Mouse (Mus musculus) embryonic fibroblast, embryonic 13.5 days (primary cell): ENCODE results near the gene Atp13a2.

Experiments
- CTCF ChIP-seq: IDR thresholded peaks from 2 replicates; pipeline ENCODE4 v1.5.1; 2011; ENCODE audit warnings: mild to moderate bottlenecking, control low read depth, low read length, moderate library complexity, borderline replicate concordance; ENCODE audit not compliant: insufficient read depth
- POLR2A ChIP-seq: IDR thresholded peaks from 2 replicates; pipeline ENCODE4 v1.6.1; 2011; ENCODE audit warnings: low read depth, mild to moderate bottlenecking, control low read depth, low read length, moderate library complexity

DNA sequence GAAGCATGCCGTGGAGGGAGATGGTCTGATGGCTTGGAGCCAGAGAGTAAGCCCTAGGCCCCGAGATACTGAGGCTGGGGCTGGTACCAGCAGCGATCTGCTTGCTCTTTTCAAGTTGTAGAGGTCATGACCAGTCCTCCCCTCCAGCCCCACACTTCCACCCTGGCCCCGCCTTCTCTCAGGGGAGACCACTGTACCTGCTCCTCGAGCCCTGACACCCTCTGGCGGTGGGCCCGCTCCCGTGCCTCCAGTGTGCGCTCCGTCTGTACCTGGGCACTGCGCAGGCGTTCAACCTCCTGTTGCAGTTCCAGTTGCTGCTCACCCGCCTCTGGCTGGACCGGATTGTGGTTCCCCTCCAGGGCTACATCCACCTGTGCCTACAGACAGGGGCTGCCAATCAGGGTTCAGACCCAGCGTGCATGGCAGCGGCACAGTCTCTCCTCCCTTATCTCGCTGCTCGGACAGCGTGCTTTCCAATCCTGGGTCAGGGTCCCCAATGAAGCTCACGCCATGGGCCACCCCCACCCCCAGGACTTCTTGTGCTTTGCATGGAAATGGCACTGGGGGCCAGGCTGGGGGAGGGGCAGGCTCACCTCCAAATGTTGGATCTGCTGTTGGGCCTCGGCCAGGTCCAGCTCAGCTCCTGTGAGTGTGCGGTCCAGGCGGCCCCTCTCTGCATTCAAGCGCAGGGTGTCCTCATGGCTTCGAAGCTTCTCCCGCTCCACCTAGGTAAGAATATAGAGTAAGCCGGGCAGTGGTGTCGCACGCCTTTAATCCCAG is 31.2 kb downstream of the Atp13a2 start:
- TF ChIP-seq CTCF (no peak), POLR2A (no peak)
